Mouse (Mus musculus) spleen, adult 2 months (tissue): ENCODE measurements at regions not wholly inside any gene's neighbourhood (a gene's known extent, or its start where the extent isn't known, plus 50 kb on each side); places are given as distances from the start of the nearest gene placed in this dataset.

Source experiments
- DNase-seq, 2 experiments: peaks; one replicate each; pipeline versions ENCODE4 v3.0.0 to v3.0.0-alpha.2; 2012 to 2021; ENCODE audit warnings: low spot score in 2 of 2, low read depth in 1 of 2
- H3K27ac ChIP-seq: fragments of 200-500 bp; 2 replicates; pipeline ENCODE4 v1.5.1; 2012; ENCODE audit warnings: low read length, inconsistent platforms; ENCODE audit not compliant: insufficient read depth
- H3K27me3 ChIP-seq: fragments of 200-500 bp; 2 replicates; pipeline ENCODE4 v1.6.1; 2012; ENCODE audit warnings: mild to moderate bottlenecking, moderate library complexity, low read length, inconsistent platforms; ENCODE audit not compliant: control insufficient read depth, insufficient read depth
- H3K36me3 ChIP-seq: fragments of 200-500 bp; 2 replicates; pipeline ENCODE4 v1.6.1; 2012; ENCODE audit warnings: mild to moderate bottlenecking, low read length, inconsistent platforms; ENCODE audit not compliant: control insufficient read depth, insufficient read depth
- H3K4me1 ChIP-seq: fragments of 200-500 bp; 2 replicates; pipeline ENCODE4 v1.6.1; 2011; ENCODE audit warnings: inconsistent platforms; ENCODE audit not compliant: control insufficient read depth, insufficient read depth, insufficient read length
- H3K4me3 ChIP-seq: fragments of 200-500 bp; 2 replicates; pipeline ENCODE4 v1.5.1; 2011; ENCODE audit warnings: mild to moderate bottlenecking, inconsistent platforms; ENCODE audit not compliant: insufficient read depth, insufficient read length; ENCODE audit errors: extremely low read depth
- CTCF ChIP-seq: fragments of 200-500 bp; IDR thresholded peaks from 2 replicates; pipeline ENCODE4 v1.5.1; 2011; ENCODE audit warnings: mild to moderate bottlenecking, inconsistent platforms; ENCODE audit not compliant: insufficient read depth, insufficient read length, insufficient replicate concordance; ENCODE audit errors: extremely low read depth
- POLR2A ChIP-seq: fragments of 200-500 bp; IDR thresholded peaks from 2 replicates; pipeline ENCODE4 v1.6.1; 2011; ENCODE audit warnings: low read depth, low read length, inconsistent platforms
- WGBS: fragments of 180-500 bp; shearing (Covaris S2); methylation state at CpG from one replicate; pipeline ENCODE4 v1.1.7; 2018; 5-methylcytosine and 5-hydroxymethylcytosine counted together

GRCm38 (mm10) chr13:60514806-60515205, 86.9 kb upstream of the Dapk1 start:
- H3K27ac ChIP-seq, result no peak overlapping the region

GRCm38 (mm10) chr13:60518010-60518409, 83.7 kb upstream of the Dapk1 start:
- no peak overlapping the region for H3K27ac ChIP-seq
- H3K27me3 ChIP-seq, result no peaks in the 10 kb centered on the region
- DNase-seq, result no peak
- TF ChIP-seq CTCF (no peak), POLR2A (no peak)
- no peaks in the 10 kb centered on the region for H3K36me3 ChIP-seq
- no peaks in the 10 kb centered on the region for H3K4me1 ChIP-seq
- WGBS, result 82% methylated on average over 2 of the region's 2 CpGs
- no peak overlapping the region for H3K4me3 ChIP-seq

More at GRCm38 (mm10) chr13:60514806-60515205, 86.9 kb upstream of the Dapk1 start:
- 92% methylated on average over 9 of the region's 9 CpGs for WGBS
- DNase-seq, result no peak
- Histone ChIP-seq H3K27me3 (no peaks in the 10 kb centered on the region), H3K4me3 (no peak overlapping the region), H3K36me3 (no peaks in the 10 kb centered on the region), H3K4me1 (no peaks in the 10 kb centered on the region)
- no peak for TF ChIP-seq POLR2A

- WGBS, result 63% methylated on average over 4 of the region's 4 CpGs
- TF ChIP-seq POLR2A (no peak), CTCF (no peak)
- no peaks in the 10 kb centered on the region for H3K27me3 ChIP-seq
- no peaks in the 10 kb centered on the region for H3K36me3 ChIP-seq
- no peak for DNase-seq
- H3K27ac ChIP-seq, result no peak overlapping the region
- no peak overlapping the region for H3K4me3 ChIP-seq
- no peaks in the 10 kb centered on the region for H3K4me1 ChIP-seq
These were observed 82.0 kb upstream of the Dapk1 start for GRCm38 (mm10) chr13:60519708-60520107.

- TF ChIP-seq CTCF (no peak), POLR2A (no peak)
- DNase-seq, result no peak
- H3K4me3 ChIP-seq, result no peak overlapping the region
- H3K27me3 ChIP-seq, result no peaks in the 10 kb centered on the region
- H3K27ac ChIP-seq, result no peak overlapping the region
- WGBS, result 87% methylated on average over 8 of the region's 8 CpGs
- no peaks in the 10 kb centered on the region for H3K4me1 ChIP-seq
- H3K36me3 ChIP-seq, result no peaks in the 10 kb centered on the region
These were observed 78.9 kb upstream of the Dapk1 start for GRCm38 (mm10) chr13:60522719-60523450.

- 88% methylated on average over 2 of the region's 2 CpGs for WGBS
- H3K4me1 ChIP-seq, result no peaks in the 10 kb centered on the region
- no peaks in the 10 kb centered on the region for H3K27me3 ChIP-seq
- no peak overlapping the region for H3K27ac ChIP-seq
- DNase-seq, result no peak
- H3K4me3 ChIP-seq, result no peak overlapping the region
- TF ChIP-seq POLR2A, result no peak
- no peak for TF ChIP-seq CTCF
- no peaks in the 10 kb centered on the region for H3K36me3 ChIP-seq
These were observed 73.9 kb upstream of the Dapk1 start for GRCm38 (mm10) chr13:60527806-60528205.

GRCm38 (mm10) chr13:60528819-60529218, 72.9 kb upstream of the Dapk1 start:
- H3K36me3 ChIP-seq, result no peaks in the 10 kb centered on the region
- H3K4me1 ChIP-seq, result no peaks in the 10 kb centered on the region
- DNase-seq, result no peak
- TF ChIP-seq CTCF, result no peak
- no peak for TF ChIP-seq POLR2A
- no peak overlapping the region for H3K27ac ChIP-seq
- WGBS, result 84% methylated on average over 1 of the region's 1 CpGs
- no peak overlapping the region for H3K4me3 ChIP-seq
- no peaks in the 10 kb centered on the region for H3K27me3 ChIP-seq

- H3K4me3 ChIP-seq, result no peak overlapping the region
- no peaks in the 10 kb centered on the region for H3K36me3 ChIP-seq
- H3K4me1 ChIP-seq, result no peaks in the 10 kb centered on the region
- no peak for DNase-seq
- no peaks in the 10 kb centered on the region for H3K27me3 ChIP-seq
- H3K27ac ChIP-seq, result no peak overlapping the region
- no peak for TF ChIP-seq CTCF
- no peak for TF ChIP-seq POLR2A
- WGBS, result 67% methylated on average over 6 of the region's 6 CpGs
These were observed 72.2 kb upstream of the Dapk1 start for GRCm38 (mm10) chr13:60529381-60530069.
